Mouse (Mus musculus): ENCODE data around the gene Gm3020. TPM values are rescaled to one million over a fixed set of nuclear protein-coding genes. Genes with fewer than 3 reads are reported as not detected.
"Not testable (repeated sequence)": the region's sequence is repeated elsewhere in the genome, so short reads cannot be mapped to it uniquely, and the experiment has no call there.

Gm3020 gene
- total RNA-seq (2014; fragmentation: Nextera tagmentation) (not detected in 2 replicates), total RNA-seq (2017) (not detected in 2 replicates)

- ATAC-seq (replicated peaks; ENCODE audit: low FRiP score, low TSS enrichment, poor library complexity, severe bottlenecking): not testable (repeated sequence)
These were observed at the start of gene Gm3020 for GRCm38 (mm10) chr14:3651730-3652129. TSS of gene Gm3020 (plus strand) at chr14:3652030.

- not testable (repeated sequence) for ATAC-seq (replicated peaks; ENCODE audit: low FRiP score, low TSS enrichment, poor library complexity, severe bottlenecking)
These were observed 17.6 kb upstream of the Gm3020 start, which contains the start of gene Gm3012 for GRCm38 (mm10) chr14:3634212-3634611. TSS of gene Gm3012 (plus strand) at chr14:3634512.

- ATAC-seq (replicated peaks; ENCODE audit: low FRiP score, low TSS enrichment, poor library complexity, severe bottlenecking): not testable (repeated sequence)
These were observed 36.7 kb downstream of the Gm3020 start, which contains the start of gene Gm3043 for GRCm38 (mm10) chr14:3688483-3688882. TSS of gene Gm3043 (plus strand) at chr14:3688783.

Other genes starting within 250 kb of the Gm3020 start
- gene Gm10409, start 239.4 kb upstream of the Gm3020 start, total RNA-seq (2014; fragmentation: Nextera tagmentation): not detected in 2 replicates
- gene Gm10409, start 239.4 kb upstream of the Gm3020 start, total RNA-seq (2017): not detected in 2 replicates
- gene Gm3005, start 223.9 kb upstream of the Gm3020 start, total RNA-seq (2014; fragmentation: Nextera tagmentation): not detected in 2 replicates
- not detected in 2 replicates for gene Gm3005, start 223.9 kb upstream of the Gm3020 start, total RNA-seq (2017)
- not detected in 2 replicates for gene Gm10408, start 202.7 kb upstream of the Gm3020 start, total RNA-seq (2014; fragmentation: Nextera tagmentation)
- gene Gm10408, start 202.7 kb upstream of the Gm3020 start, total RNA-seq (2017): not detected in 2 replicates
- not detected in 2 replicates for gene Gm3012, start 17.5 kb upstream of the Gm3020 start, total RNA-seq (2014; fragmentation: Nextera tagmentation)
- not detected in 2 replicates for gene Gm3012, start 17.5 kb upstream of the Gm3020 start, total RNA-seq (2017)
- not detected in 2 replicates for gene Gm3043, start 36.8 kb downstream of the Gm3020 start, total RNA-seq (2014; fragmentation: Nextera tagmentation)
- not detected in 2 replicates for gene Gm3043, start 36.8 kb downstream of the Gm3020 start, total RNA-seq (2017)
- not detected in 2 replicates for gene Gm3002, start 158.0 kb downstream of the Gm3020 start, total RNA-seq (2014; fragmentation: Nextera tagmentation)
- gene Gm3002, start 158.0 kb downstream of the Gm3020 start, total RNA-seq (2017): not detected in 2 replicates
- not detected in 2 replicates for gene Gm3033, start 194.2 kb downstream of the Gm3020 start, total RNA-seq (2014; fragmentation: Nextera tagmentation)
- gene Gm3033, start 194.2 kb downstream of the Gm3020 start, total RNA-seq (2017): not detected in 2 replicates
- not detected in 2 replicates for gene Gm2916, start 232.1 kb downstream of the Gm3020 start, total RNA-seq (2014; fragmentation: Nextera tagmentation)
- not detected in 2 replicates for gene Gm2916, start 232.1 kb downstream of the Gm3020 start, total RNA-seq (2017)

Data from megakaryocyte-erythroid progenitor cell, adult 5-6 weeks (primary cell).